Mouse (Mus musculus) liver, postnatal 0 days (tissue): ENCODE measurements around the gene Tex37. TPM values are rescaled to one million over a fixed set of nuclear protein-coding genes. Genes with fewer than 3 reads are reported as not detected.

Experiments used
- ATAC-seq: fragments of 200-750 bp; cut with Nextera tagmentation; 2 replicates; pipeline ENCODE4 v1.8.0; 2017; ENCODE audit warnings: mild to moderate bottlenecking, moderate library complexity
- DNase-seq: peaks from one replicate; pipeline ENCODE4 v3.0.0-alpha.2; 2016
- H3K27ac ChIP-seq: fragments of 300-500 bp; sonication (generic); 2 replicates; pipeline ENCODE4 v1.5.1; 2014; ENCODE audit warnings: antibody characterized with exemption, moderate library complexity, mild to moderate bottlenecking, low read depth
- H3K27me3 ChIP-seq: fragments of 300-500 bp; sonication (generic); 2 replicates; pipeline ENCODE4 v1.6.1; 2014; ENCODE audit warnings: low read length, control low read depth, mixed read lengths; ENCODE audit not compliant: insufficient read depth
- H3K36me3 ChIP-seq: fragments of 300-500 bp; sonication (generic); replicated peaks from 2 replicates; pipeline ENCODE4 v1.6.1; 2014; ENCODE audit warnings: mild to moderate bottlenecking, control low read depth, low read length, moderate library complexity, mixed read lengths; ENCODE audit not compliant: insufficient read depth
- H3K4me1 ChIP-seq: fragments of 300-500 bp; sonication (generic); 2 replicates; pipeline ENCODE4 v1.6.1; 2014; ENCODE audit warnings: antibody characterized with exemption, mild to moderate bottlenecking, control low read depth; ENCODE audit not compliant: insufficient read depth
- H3K4me2 ChIP-seq: fragments of 300-500 bp; sonication (generic); 2 replicates; pipeline ENCODE4 v1.6.1; 2014; ENCODE audit warnings: low read depth, mild to moderate bottlenecking, low read length, moderate library complexity, mixed read lengths
- H3K4me3 ChIP-seq: fragments of 300-500 bp; sonication (generic); 2 replicates; pipeline ENCODE4 v1.5.1; 2014; ENCODE audit warnings: low read depth, low read length
- H3K9ac ChIP-seq: fragments of 300-500 bp; sonication (generic); replicated peaks from 2 replicates; pipeline ENCODE4 v1.6.1; 2014; ENCODE audit warnings: mild to moderate bottlenecking, moderate library complexity
- H3K9me3 ChIP-seq: fragments of 300-500 bp; sonication (generic); 2 replicates; pipeline ENCODE4 v1.6.1; 2016; ENCODE audit warnings: mild to moderate bottlenecking, control low read depth, low read length, mixed read lengths
- CTCF ChIP-seq: sonication (generic); IDR thresholded peaks from 2 replicates; pipeline ENCODE4 v1.5.1; 2016; ENCODE audit warnings: antibody characterized with exemption, low read depth
- EP300 ChIP-seq: IDR thresholded peaks from 2 replicates; pipeline ENCODE4 v1.6.1; 2016; ENCODE audit warnings: antibody characterized with exemption, low read depth, mild to moderate bottlenecking
- WGBS: fragments of 180-500 bp; shearing (Covaris S2); extraction: QIAGEN DNeasy Blood & Tissue Kit; methylation state at CpG from one replicate; pipeline ENCODE4 v1.1.7; 2014; ENCODE audit not compliant: insufficient replicate concordance; 5-methylcytosine and 5-hydroxymethylcytosine counted together
- polyA plus RNA-seq: library from polyadenylated mRNA; unstranded; fragments of >200 nt; fragmentation: Nextera tagmentation; extraction: Ambion mirVana; gene quantifications from 2 replicates; pipeline ENCODE4 v1.2.1, GENCODE M21; 2015

The Tex37 gene
- polyA plus RNA-seq, 1 experiment from 2014 or later, result not detected

DNA sequence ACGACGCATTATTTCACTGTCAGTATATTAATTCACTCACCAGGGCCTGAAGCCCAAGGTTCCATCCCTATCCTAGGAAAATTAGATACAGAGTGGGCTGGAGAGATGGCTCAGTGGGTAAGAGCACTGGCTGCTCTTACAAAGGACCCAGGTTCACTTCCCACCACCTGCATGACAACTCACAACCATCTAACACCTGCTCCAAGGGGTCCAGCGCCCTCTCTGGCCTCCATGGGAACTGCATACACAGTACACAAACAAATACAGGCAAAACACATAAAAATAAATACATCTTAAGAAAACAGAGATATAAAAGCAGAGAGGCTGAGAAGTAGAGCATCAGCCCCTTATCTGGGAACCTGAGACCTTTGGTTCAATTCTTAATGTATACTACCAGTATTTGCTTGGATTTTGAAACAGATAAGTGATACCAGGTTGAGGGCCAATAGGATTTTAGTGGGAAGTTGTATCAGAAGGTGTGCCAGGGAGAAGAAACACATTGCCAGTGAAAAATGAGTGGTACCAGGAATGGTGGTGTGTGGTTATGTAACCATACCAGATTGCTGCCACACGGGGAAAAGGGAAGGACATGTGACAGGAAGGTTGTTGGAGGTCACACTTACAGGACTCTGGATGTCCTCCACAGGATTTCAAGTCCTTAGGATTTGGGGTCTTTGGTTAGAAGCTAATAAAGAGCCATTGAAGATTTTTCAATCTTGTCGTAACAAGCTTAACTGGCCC, 44.5 kb downstream of the Tex37 start:
- DNase-seq (peak; percentile 29), ATAC-seq (no peak)
- Histone ChIP-seq H3K4me2 (no peak overlapping the region), H3K4me1 (peaks cover 27% of the 10 kb centered on the region), H3K9ac (no peak overlapping the region), H3K9me3 (no peaks in the 10 kb centered on the region), H3K36me3 (peaks cover 15% of the 10 kb centered on the region; the same call in 1 of the 2 replicates), H3K4me3 (no peak overlapping the region), H3K27ac (no peak overlapping the region), H3K27me3 (no peaks in the 10 kb centered on the region)
- 66% methylated on average over 5 of the region's 5 CpGs for WGBS
- TF ChIP-seq CTCF (peak; percentile 58), EP300 (no peak)

DNA sequence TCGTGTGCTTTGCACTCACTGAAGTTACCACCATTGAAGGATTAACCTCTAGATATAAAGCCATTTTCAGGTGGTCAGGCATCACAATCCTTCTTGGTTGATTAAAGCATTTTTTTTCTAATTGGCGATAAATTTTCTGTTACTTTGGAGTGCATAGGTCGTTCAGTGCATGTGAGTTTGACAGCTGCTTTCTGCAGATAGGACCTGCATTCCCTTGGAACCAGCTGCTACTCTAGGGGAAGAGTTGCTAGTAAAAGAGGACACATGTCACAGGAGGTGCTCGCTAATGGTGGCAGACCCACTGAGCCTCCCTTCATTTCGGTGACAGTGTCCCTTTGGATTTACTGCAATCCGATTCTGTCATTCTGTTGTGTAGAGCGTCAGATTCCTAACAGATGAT, 46.2 kb downstream of the Tex37 start:
- WGBS, result 76% methylated on average over 7 of the region's 7 CpGs
- peak overlapping the region; percentile 84 for H3K27ac ChIP-seq
- no peak for ATAC-seq

DNA sequence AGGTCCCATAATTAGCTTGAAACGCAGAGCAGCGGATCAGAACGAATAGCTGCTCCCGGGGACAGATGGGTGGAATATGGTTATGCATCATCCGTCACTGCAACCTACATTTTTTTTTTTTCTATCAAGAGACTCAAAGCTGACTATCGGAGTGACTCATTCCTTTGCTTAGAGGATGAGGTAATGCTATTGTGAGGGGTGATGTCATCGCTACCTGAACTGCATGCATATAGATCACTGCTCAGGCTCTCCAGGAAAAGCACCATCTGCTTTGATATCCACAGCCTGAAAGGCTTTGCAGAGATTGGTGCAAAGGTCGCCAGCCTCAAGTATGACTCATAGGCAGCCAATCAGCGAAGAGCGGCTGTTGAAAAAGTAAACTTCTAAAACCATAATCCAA, 46.6 kb downstream of the Tex37 start:
- Histone ChIP-seq H3K4me3 (no peak overlapping the region), H3K27me3 (no peaks in the 10 kb centered on the region), H3K9me3 (no peaks in the 10 kb centered on the region), H3K27ac (peak overlapping the region; percentile 84), H3K4me2 (peak overlapping the region; percentile 46), H3K9ac (no peak overlapping the region), H3K36me3 (0 out of 2 replicates have a peak, but pooled peaks cover 5% of the 10 kb centered on the region), H3K4me1 (peaks cover 27% of the 10 kb centered on the region)
- peak; percentile 96 for ATAC-seq
- DNase-seq, result peak; percentile 39
- WGBS, result 67% methylated on average over 10 of the region's 10 CpGs
- no peak for TF ChIP-seq CTCF
- TF ChIP-seq EP300, result no peak

More for the DNA sequence above, 46.2 kb downstream of the Tex37 start:
- Histone ChIP-seq H3K27me3 (no peaks in the 10 kb centered on the region), H3K4me1 (peaks cover 27% of the 10 kb centered on the region), H3K9ac (no peak overlapping the region), H3K36me3 (0 out of 2 replicates have a peak, but pooled peaks cover 5% of the 10 kb centered on the region), H3K4me2 (peak overlapping the region; percentile 46), H3K4me3 (no peak overlapping the region), H3K9me3 (no peaks in the 10 kb centered on the region)
- DNase-seq, result no peak
- no peak for TF ChIP-seq EP300
- TF ChIP-seq CTCF, result no peak

DNA sequence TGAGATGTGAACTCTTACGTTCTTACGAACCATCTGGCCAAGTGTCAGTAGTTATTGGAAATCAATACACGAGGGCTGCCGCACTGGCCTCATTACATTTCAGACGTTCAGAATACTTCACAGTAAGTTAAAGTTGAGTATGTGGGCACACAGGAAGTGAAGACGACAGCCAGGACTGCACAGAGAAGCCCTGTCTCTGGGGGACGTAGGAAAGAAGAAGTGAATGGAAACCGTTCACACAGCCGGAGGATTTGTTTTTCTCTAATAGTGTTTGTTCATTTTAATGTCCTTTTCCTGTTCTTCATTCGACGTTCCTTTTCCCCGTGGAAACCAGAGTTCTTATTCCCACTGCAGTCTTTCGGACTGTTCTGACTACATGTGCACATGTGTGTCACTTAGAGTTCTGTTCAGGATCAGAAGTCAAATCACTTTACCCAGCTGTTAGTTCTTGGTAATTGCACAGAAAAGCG, 47.2 kb downstream of the Tex37 start:
- no peak for DNase-seq
- H3K9me3 ChIP-seq, result no peaks in the 10 kb centered on the region
- H3K27ac ChIP-seq, result peak overlapping the region; percentile 84
- 0 out of 2 replicates have a peak, but pooled peaks have one; percentile 11 for ATAC-seq
- H3K27me3 ChIP-seq, result no peaks in the 10 kb centered on the region
- peak overlapping the region; percentile 46 for H3K4me2 ChIP-seq
- WGBS, result 30% methylated on average over 14 of the region's 14 CpGs
- H3K4me1 ChIP-seq, result peaks cover 29% of the 10 kb centered on the region
- H3K9ac ChIP-seq, result 0 out of 2 replicates have a peak overlapping the region, but pooled peaks have one; percentile 8
- H3K36me3 ChIP-seq, result no peaks in the 10 kb centered on the region
- H3K4me3 ChIP-seq, result no peak overlapping the region
- TF ChIP-seq EP300, result no peak
- TF ChIP-seq CTCF, result no peak

DNA sequence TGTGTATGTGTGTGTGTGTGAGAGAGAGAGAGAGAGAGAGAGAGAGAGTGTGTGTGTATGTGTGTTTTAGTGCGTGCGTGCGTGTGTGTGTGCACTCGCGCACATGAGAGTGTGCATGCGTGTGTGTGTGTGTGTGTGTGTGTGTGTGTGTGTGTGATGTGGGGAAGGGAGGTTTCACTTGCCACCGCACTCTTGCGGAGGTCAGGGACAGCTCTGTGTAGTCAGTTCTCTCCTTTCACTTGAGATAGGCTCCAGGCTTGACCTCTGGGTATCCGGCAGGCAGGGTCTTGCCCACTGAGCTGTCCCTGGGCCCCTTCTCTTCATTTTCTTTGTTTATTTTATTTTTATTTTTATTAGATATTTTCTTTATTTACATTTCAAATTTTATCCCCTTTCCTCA, 51.4 kb downstream of the Tex37 start:
- H3K4me3 ChIP-seq, result no peak overlapping the region
- TF ChIP-seq EP300, result no peak
- no peak for TF ChIP-seq CTCF
- no peak overlapping the region for H3K27ac ChIP-seq
- no peak overlapping the region for H3K9ac ChIP-seq
- no peaks in the 10 kb centered on the region for H3K27me3 ChIP-seq
- DNase-seq, result no peak
- no peak overlapping the region for H3K4me2 ChIP-seq
- 91% methylated on average over 9 of the region's 9 CpGs for WGBS
- no peak for ATAC-seq
- H3K36me3 ChIP-seq, result no peaks in the 10 kb centered on the region
- peaks cover 29% of the 10 kb centered on the region for H3K4me1 ChIP-seq
- H3K9me3 ChIP-seq, result no peaks in the 10 kb centered on the region

DNA sequence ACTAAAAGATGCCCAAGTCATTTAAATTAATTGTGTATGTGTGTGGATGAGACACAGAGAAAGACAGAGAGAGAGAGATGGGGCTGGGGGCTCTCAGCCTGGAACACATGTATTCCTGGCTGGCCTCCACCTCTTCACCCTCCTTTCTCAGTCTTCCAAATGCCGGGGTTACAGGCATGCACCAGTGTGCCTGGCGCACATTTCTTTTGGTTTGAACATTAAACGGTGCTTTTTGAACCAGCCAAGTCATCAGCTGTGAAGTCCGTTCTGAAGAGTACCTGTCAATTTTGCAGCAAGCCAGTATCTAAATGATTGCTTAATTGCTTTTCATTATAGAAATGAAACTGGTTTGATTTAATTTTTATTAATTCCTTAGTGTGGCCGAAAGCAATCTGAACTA, 52.0 kb downstream of the Tex37 start:
- ATAC-seq (no peak), DNase-seq (no peak)
- 71% methylated on average over 5 of the region's 5 CpGs for WGBS

More for the DNA sequence above, 52.0 kb downstream of the Tex37 start:
- Histone ChIP-seq H3K27me3 (no peaks in the 10 kb centered on the region), H3K4me1 (peaks cover 26% of the 10 kb centered on the region), H3K9me3 (no peaks in the 10 kb centered on the region), H3K27ac (no peak overlapping the region), H3K4me2 (no peak overlapping the region), H3K4me3 (no peak overlapping the region), H3K9ac (no peak overlapping the region), H3K36me3 (no peaks in the 10 kb centered on the region)
- TF ChIP-seq EP300 (no peak), CTCF (no peak)
